Mouse (Mus musculus): Measurements from ENCODE around the gene Tnpo3.

GRCm38 (mm10) chr6:29496270-29496669 is 113.4 kb downstream of the Tnpo3 start:
- no peak for TF ChIP-seq CTCF (IDR thresholded peaks at IDR 0.05 in 2 of 3, conservative IDR thresholded peaks at IDR 0.05 in 1 of 3; ENCODE audit: control insufficient read depth in 1 of 3, insufficient read depth in 1 of 3, low read depth in 2 of 3, low read length in 3 of 3, poor library complexity in 1 of 3, severe bottlenecking in 1 of 3)
- no peak for TF ChIP-seq POLR2A (IDR thresholded peaks at IDR 0.05; ENCODE audit: control insufficient read depth in 1 of 2, insufficient read depth in 1 of 2, low read depth in 1 of 2, low read length in 2 of 2, poor library complexity in 1 of 2)
- no peak for TF ChIP-seq EP300 (IDR thresholded peaks at IDR 0.05; ENCODE audit: low read depth in 1 of 2, low read length in 2 of 2)
- no peak for TF ChIP-seq JUND (IDR thresholded peaks at IDR 0.05; ENCODE audit: low read depth, low read length)
- no peak for TF ChIP-seq HCFC1 (IDR thresholded peaks at IDR 0.05; ENCODE audit: low read depth, low read length)
- TF ChIP-seq MAFK (IDR thresholded peaks at IDR 0.05; ENCODE audit: borderline replicate concordance, low read depth, low read length) = no peak
- TF ChIP-seq TAL1 (IDR thresholded peaks at IDR 0.05; ENCODE audit: low read length) = no peak
- no peak for TF ChIP-seq POLR2AphosphoS5 (IDR thresholded peaks at IDR 0.05; ENCODE audit: borderline replicate concordance, low read depth, low read length)
- TF ChIP-seq CHD2 (IDR thresholded peaks at IDR 0.05; ENCODE audit: low read length) = no peak
- no peak for TF ChIP-seq USF2 (IDR thresholded peaks at IDR 0.05; ENCODE audit: borderline replicate concordance in 1 of 2, insufficient read depth in 1 of 2, low read depth in 1 of 2, low read length in 2 of 2)
- TF ChIP-seq POLR2AphosphoS2 (IDR thresholded peaks at IDR 0.05; ENCODE audit: low read length) = no peak
- TF ChIP-seq USF1 (IDR thresholded peaks at IDR 0.05; ENCODE audit: low read depth, low read length) = no peak

All from MEL (cell line).